Mouse (Mus musculus) NIH3T3 (cell line): ENCODE results near the gene 4930467E23Rik.
"Not testable (repeated sequence)": the region's sequence is repeated elsewhere in the genome, so short reads cannot be mapped to it uniquely, and the experiment has no call there.

Experiments
- DNase-seq: peaks from one replicate; pipeline ENCODE4 v3.0.0-alpha.2; 2012; ENCODE audit warnings: low read depth

Gene 4930467E23Rik

DNA sequence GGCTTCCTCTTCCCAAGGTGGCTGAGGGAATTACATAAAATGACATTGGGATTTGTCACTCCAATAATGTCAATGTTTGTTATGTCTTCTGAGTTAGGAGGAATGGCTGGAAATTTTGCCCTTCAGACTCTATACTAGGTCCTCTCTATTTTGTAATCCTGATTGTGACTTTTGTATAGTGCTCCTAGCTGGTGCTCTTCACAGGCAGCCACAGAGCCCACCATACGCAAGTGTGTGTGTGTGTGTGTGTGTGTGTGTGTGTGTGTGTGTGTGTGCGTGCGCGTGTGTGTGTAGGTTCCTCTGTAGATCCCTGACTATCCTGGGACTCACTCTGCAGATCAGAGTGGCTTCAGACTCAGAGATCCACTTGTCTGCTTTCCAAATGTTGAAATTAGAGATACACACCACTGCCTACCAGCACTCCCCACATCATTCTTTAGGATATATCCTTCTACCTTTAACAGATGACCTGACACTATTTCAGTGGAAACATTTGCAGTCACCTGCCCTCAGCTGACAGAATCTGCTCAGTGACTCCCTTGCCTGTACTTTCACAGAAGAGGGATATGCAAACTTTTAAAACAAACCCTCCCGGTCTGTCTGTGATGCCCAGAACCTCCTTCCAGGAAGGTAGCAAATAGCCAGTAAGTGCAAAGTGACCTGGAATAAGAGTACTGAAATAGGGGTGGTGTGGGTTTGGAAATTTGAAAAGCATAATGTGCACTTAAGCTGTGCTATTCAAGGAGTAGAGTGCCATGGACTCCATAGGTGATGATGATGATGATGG, 52.1 kb downstream of the 4930467E23Rik start:
- DNase-seq, result not testable (repeated sequence)

DNA sequence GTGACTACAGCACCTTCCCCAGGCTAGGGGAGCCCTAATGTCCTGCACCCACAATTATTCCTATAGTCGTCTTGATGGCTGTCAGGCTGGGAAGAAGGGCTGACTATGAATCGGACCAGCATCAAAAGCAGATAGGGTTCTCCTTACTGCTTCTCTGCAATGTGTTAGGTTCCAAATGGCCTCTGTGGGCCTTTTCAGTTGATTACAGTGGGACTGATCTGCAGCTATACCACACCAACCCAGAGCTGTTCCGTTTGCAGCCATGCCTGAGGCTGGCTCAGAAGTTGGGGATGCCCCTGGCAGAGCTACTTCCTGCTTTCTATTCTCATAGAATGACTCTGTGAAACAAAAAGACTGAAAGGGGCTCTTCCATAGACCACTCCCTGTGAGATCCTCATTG, 53.4 kb downstream of the 4930467E23Rik start:
- DNase-seq, result not testable (repeated sequence)

- DNase-seq, result not testable (repeated sequence)
Observed at GRCm38 (mm10) chr8:19783860-19784259, 54.5 kb downstream of the 4930467E23Rik start.

DNA sequence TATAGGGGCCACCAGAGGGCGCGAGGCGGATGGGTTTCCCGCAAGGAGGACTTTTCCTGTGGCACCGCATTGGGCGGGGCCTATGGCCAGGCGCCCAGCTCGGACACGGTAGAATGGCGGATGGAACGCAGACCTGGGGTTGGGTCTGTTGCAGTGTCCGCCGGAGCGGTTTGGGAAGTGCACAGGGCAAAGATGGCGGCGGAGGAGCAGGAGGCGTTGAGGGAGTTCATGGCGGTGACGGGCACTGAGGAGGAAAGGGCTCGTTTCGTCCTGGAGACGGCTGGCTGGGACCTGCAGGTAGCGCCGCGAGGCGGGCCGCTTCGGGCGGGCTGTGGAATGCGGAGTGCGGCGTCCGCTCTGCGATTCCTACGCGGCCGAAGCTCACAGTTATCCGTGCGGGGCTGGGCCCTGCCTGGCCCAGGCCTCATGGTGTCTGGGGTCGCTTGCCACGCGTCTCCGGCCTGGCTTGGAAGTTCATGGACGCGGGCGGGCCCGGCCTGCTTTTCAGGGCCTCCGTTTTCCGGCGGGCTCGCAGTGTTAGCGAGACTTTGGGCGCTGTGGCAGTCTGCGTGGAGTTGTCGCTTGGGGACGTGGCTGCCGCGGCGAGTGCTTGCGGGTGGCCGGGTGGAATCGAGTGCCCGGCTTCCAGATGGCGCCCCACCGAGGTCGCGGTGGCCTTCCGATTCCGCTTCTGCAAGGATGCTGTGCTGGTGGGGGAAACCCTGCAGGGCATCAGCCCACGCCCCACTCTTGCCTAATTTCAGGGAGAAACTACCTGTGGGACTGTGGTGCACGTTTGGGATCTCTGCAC, 55.4 kb downstream of the 4930467E23Rik start:
- peak; percentile 100 for DNase-seq

DNA sequence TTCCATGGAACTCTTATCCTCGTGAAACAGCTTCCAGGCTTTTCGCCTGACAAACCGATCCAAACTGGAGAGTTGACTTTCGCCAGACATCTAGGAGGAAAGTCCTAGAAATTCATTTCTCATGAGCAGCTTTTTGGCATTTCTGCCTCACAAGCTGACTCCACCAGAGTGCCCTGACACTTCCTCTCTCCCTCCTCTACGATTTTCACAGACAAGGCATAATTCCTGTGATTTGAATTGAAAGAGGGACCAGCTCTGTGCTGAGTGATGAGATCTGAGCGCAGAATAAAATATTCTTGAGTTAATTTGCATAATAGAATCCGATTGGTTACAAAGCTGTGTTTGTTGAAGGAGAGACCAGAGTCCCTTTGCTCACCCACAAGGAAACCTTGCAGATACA, 63.3 kb downstream of the 4930467E23Rik start:
- not testable (repeated sequence) for DNase-seq
